Mouse (Mus musculus) limb, embryonic 13.5 days (tissue): ENCODE results near the gene Mgat5. TPM values are rescaled to one million over a fixed set of nuclear protein-coding genes. Genes with fewer than 3 reads are reported as not detected.
A peak's percentile ranks its signal among the peaks of the same experiment; 100 is the strongest.

Source experiments
- ATAC-seq: fragments of 200-750 bp; cut with Nextera tagmentation; 2 replicates; pipeline ENCODE4 v1.8.0; 2017; ENCODE audit warnings: low read depth, moderate number of reproducible peaks, moderate TSS enrichment; ENCODE audit not compliant: low FRiP score
- H3K27ac ChIP-seq: fragments of 300-500 bp; sonication (generic); 2 replicates; pipeline ENCODE4 v1.5.1; 2015; ENCODE audit warnings: inconsistent platforms, mild to moderate bottlenecking, moderate library complexity
- H3K27me3 ChIP-seq: fragments of 300-500 bp; sonication (generic); 2 replicates; pipeline ENCODE4 v1.6.1; 2015; ENCODE audit warnings: mild to moderate bottlenecking, inconsistent platforms
- H3K36me3 ChIP-seq: fragments of 300-500 bp; sonication (generic); 2 replicates; pipeline ENCODE4 v1.6.1; 2015; ENCODE audit warnings: inconsistent platforms, mild to moderate bottlenecking, moderate library complexity
- H3K4me1 ChIP-seq: fragments of 300-500 bp; sonication (generic); 2 replicates; pipeline ENCODE4 v1.6.1; 2015; ENCODE audit warnings: inconsistent platforms
- H3K4me2 ChIP-seq: fragments of 300-500 bp; sonication (generic); replicated peaks from 2 replicates; pipeline ENCODE4 v1.6.1; 2015; ENCODE audit warnings: inconsistent platforms, mild to moderate bottlenecking, moderate library complexity
- H3K4me3 ChIP-seq: fragments of 300-500 bp; sonication (generic); 2 replicates; pipeline ENCODE4 v1.5.1; 2015; ENCODE audit warnings: moderate library complexity, mild to moderate bottlenecking, inconsistent platforms
- H3K9ac ChIP-seq: fragments of 300-500 bp; sonication (generic); 2 replicates; pipeline ENCODE4 v1.6.1; 2015; ENCODE audit warnings: mild to moderate bottlenecking, inconsistent platforms
- H3K9me3 ChIP-seq: fragments of 300-500 bp; sonication (generic); 2 replicates; pipeline ENCODE4 v1.6.1; 2016; ENCODE audit warnings: inconsistent platforms
- WGBS: fragments of 180-500 bp; shearing (Covaris S2); methylation state at CpG from one replicate; pipeline ENCODE4 v1.1.7; 2015; 5-methylcytosine and 5-hydroxymethylcytosine counted together
- polyA plus RNA-seq: library from polyadenylated mRNA; unstranded; fragments of >200 nt; fragmentation: Nextera tagmentation; extraction: Ambion mirVana; gene quantifications from 2 replicates; pipeline ENCODE4 v1.2.1, GENCODE M21; 2015

Gene Mgat5
- polyA plus RNA-seq, 1 experiment from 2014 or later = 6.0 TPM

- H3K4me2 ChIP-seq = no peak overlapping the region
- H3K9me3 ChIP-seq = no peaks in the 10 kb centered on the region
- H3K36me3 ChIP-seq = no peaks in the 10 kb centered on the region
- H3K4me3 ChIP-seq = no peak overlapping the region
- no peak overlapping the region for H3K27ac ChIP-seq
- H3K4me1 ChIP-seq = peaks cover 24% of the 10 kb centered on the region
- ATAC-seq = no peak
- H3K9ac ChIP-seq = no peak overlapping the region
- 68% methylated on average over 4 of the region's 4 CpGs for WGBS
- no peaks in the 10 kb centered on the region for H3K27me3 ChIP-seq
These were observed 14.8 kb downstream of the Mgat5 start for GRCm38 (mm10) chr1:127219621-127220020.

- H3K27me3 ChIP-seq = no peaks in the 10 kb centered on the region
- WGBS = 82% methylated on average over 8 of the region's 8 CpGs
- no peaks in the 10 kb centered on the region for H3K9me3 ChIP-seq
- H3K27ac ChIP-seq = no peak overlapping the region; the same call in 1 of the 2 replicates
- H3K4me3 ChIP-seq = no peak overlapping the region
- ATAC-seq = no peak
- no peaks in the 10 kb centered on the region for H3K36me3 ChIP-seq
- H3K9ac ChIP-seq = no peak overlapping the region
- H3K4me2 ChIP-seq = no peak overlapping the region
- H3K4me1 ChIP-seq = peaks cover 19% of the 10 kb centered on the region
These were observed 17.4 kb downstream of the Mgat5 start for GRCm38 (mm10) chr1:127221998-127222736.

GRCm38 (mm10) chr1:127225060-127225459, 20.2 kb downstream of the Mgat5 start:
- Histone ChIP-seq H3K36me3 (no peaks in the 10 kb centered on the region), H3K9ac (no peak overlapping the region), H3K27ac (no peak overlapping the region), H3K27me3 (no peaks in the 10 kb centered on the region), H3K4me2 (no peak overlapping the region), H3K4me1 (peaks cover 16% of the 10 kb centered on the region), H3K4me3 (no peak overlapping the region), H3K9me3 (no peaks in the 10 kb centered on the region)
- WGBS = 92% methylated on average over 5 of the region's 5 CpGs
- no peak for ATAC-seq

- no peak overlapping the region for H3K4me2 ChIP-seq
- no peak overlapping the region for H3K27ac ChIP-seq
- no peak for ATAC-seq
- no peak overlapping the region for H3K9ac ChIP-seq
- 66% methylated on average over 2 of the region's 2 CpGs for WGBS
- peaks cover 27% of the 10 kb centered on the region for H3K4me1 ChIP-seq
- no peaks in the 10 kb centered on the region for H3K36me3 ChIP-seq
- H3K4me3 ChIP-seq = no peak overlapping the region
- H3K9me3 ChIP-seq = no peaks in the 10 kb centered on the region
- no peaks in the 10 kb centered on the region for H3K27me3 ChIP-seq
These were observed 24.2 kb downstream of the Mgat5 start for GRCm38 (mm10) chr1:127229011-127229410.

GRCm38 (mm10) chr1:127230468-127230867, 25.7 kb downstream of the Mgat5 start:
- Histone ChIP-seq H3K27me3 (no peaks in the 10 kb centered on the region), H3K27ac (no peak overlapping the region), H3K4me3 (no peak overlapping the region), H3K4me1 (peaks cover 27% of the 10 kb centered on the region), H3K9ac (no peak overlapping the region), H3K36me3 (no peaks in the 10 kb centered on the region), H3K9me3 (no peaks in the 10 kb centered on the region), H3K4me2 (no peak overlapping the region)
- ATAC-seq = no peak
- WGBS = 58% methylated on average over 2 of the region's 2 CpGs

- Histone ChIP-seq H3K27me3 (no peaks in the 10 kb centered on the region), H3K4me2 (no peak overlapping the region), H3K9ac (no peak overlapping the region), H3K4me1 (peaks cover 33% of the 10 kb centered on the region), H3K36me3 (no peaks in the 10 kb centered on the region), H3K9me3 (no peaks in the 10 kb centered on the region), H3K4me3 (no peak overlapping the region), H3K27ac (no peak overlapping the region)
- WGBS = 34% methylated on average over 4 of the region's 4 CpGs
- no peak for ATAC-seq
These were observed 28.4 kb downstream of the Mgat5 start for GRCm38 (mm10) chr1:127233191-127233651.

- WGBS = 81% methylated on average over 4 of the region's 4 CpGs
- no peak for ATAC-seq
These were observed 30.3 kb downstream of the Mgat5 start for GRCm38 (mm10) chr1:127235157-127235556.

GRCm38 (mm10) chr1:127236396-127236795, 31.6 kb downstream of the Mgat5 start:
- Histone ChIP-seq H3K9ac (no peak overlapping the region), H3K27me3 (no peaks in the 10 kb centered on the region), H3K4me2 (no peak overlapping the region), H3K9me3 (no peaks in the 10 kb centered on the region), H3K36me3 (no peaks in the 10 kb centered on the region), H3K4me1 (peaks cover 33% of the 10 kb centered on the region), H3K4me3 (no peak overlapping the region), H3K27ac (no peak overlapping the region)
- WGBS = 33% methylated on average over 8 of the region's 8 CpGs
- ATAC-seq = no peak

More at GRCm38 (mm10) chr1:127235157-127235556, 30.3 kb downstream of the Mgat5 start:
- Histone ChIP-seq H3K9me3 (no peaks in the 10 kb centered on the region), H3K27ac (no peak overlapping the region), H3K36me3 (no peaks in the 10 kb centered on the region), H3K9ac (no peak overlapping the region), H3K4me2 (no peak overlapping the region), H3K4me3 (no peak overlapping the region), H3K27me3 (no peaks in the 10 kb centered on the region), H3K4me1 (peaks cover 36% of the 10 kb centered on the region)

GRCm38 (mm10) chr1:127238871-127239314, 34.1 kb downstream of the Mgat5 start:
- no peaks in the 10 kb centered on the region for H3K27me3 ChIP-seq
- WGBS = 47% methylated on average over 6 of the region's 6 CpGs

GRCm38 (mm10) chr1:127239914-127240313, 35.1 kb downstream of the Mgat5 start:
- WGBS = 21% methylated on average over 6 of the region's 6 CpGs
- no peaks in the 10 kb centered on the region for H3K36me3 ChIP-seq
- peak; percentile 49; the same call in 1 of the 2 replicates for ATAC-seq
- no peaks in the 10 kb centered on the region for H3K9me3 ChIP-seq
- no peak overlapping the region for H3K9ac ChIP-seq
- H3K4me3 ChIP-seq = no peak overlapping the region
- no peak overlapping the region for H3K4me2 ChIP-seq
- peaks cover 34% of the 10 kb centered on the region for H3K4me1 ChIP-seq
- no peak overlapping the region for H3K27ac ChIP-seq
- no peaks in the 10 kb centered on the region for H3K27me3 ChIP-seq

More at GRCm38 (mm10) chr1:127238871-127239314, 34.1 kb downstream of the Mgat5 start:
- Histone ChIP-seq H3K9ac (no peak overlapping the region), H3K4me2 (no peak overlapping the region), H3K27ac (no peak overlapping the region), H3K9me3 (no peaks in the 10 kb centered on the region), H3K36me3 (no peaks in the 10 kb centered on the region), H3K4me3 (no peak overlapping the region), H3K4me1 (peaks cover 34% of the 10 kb centered on the region)
- no peak for ATAC-seq

- H3K9me3 ChIP-seq = no peaks in the 10 kb centered on the region
- ATAC-seq = no peak
- H3K4me2 ChIP-seq = no peak overlapping the region
- H3K4me3 ChIP-seq = no peak overlapping the region
- no peak overlapping the region for H3K9ac ChIP-seq
- 82% methylated on average over 15 of the region's 15 CpGs for WGBS
- H3K36me3 ChIP-seq = no peaks in the 10 kb centered on the region
- H3K27me3 ChIP-seq = no peaks in the 10 kb centered on the region
- peaks cover 24% of the 10 kb centered on the region for H3K4me1 ChIP-seq
- H3K27ac ChIP-seq = no peak overlapping the region
These were observed 37.5 kb downstream of the Mgat5 start for GRCm38 (mm10) chr1:127242151-127242887.

- ATAC-seq = no peak
- Histone ChIP-seq H3K27me3 (no peaks in the 10 kb centered on the region), H3K9me3 (no peaks in the 10 kb centered on the region), H3K9ac (no peak overlapping the region), H3K4me1 (peaks cover 24% of the 10 kb centered on the region), H3K4me3 (no peak overlapping the region), H3K4me2 (no peak overlapping the region), H3K36me3 (no peaks in the 10 kb centered on the region), H3K27ac (no peak overlapping the region)
- 53% methylated on average over 6 of the region's 6 CpGs for WGBS
These were observed 38.2 kb downstream of the Mgat5 start for GRCm38 (mm10) chr1:127242888-127243588.
